Mouse (Mus musculus): Measurements from ENCODE around the gene Olfr76. TPM values are rescaled to one million over a fixed set of nuclear protein-coding genes. Genes with fewer than 3 reads are reported as not detected.
"Not testable (repeated sequence)": the region's sequence is repeated elsewhere in the genome, so short reads cannot be mapped to it uniquely, and the experiment has no call there.

The Olfr76 gene
- polyA plus RNA-seq (2015; fragmentation: Nextera tagmentation; extraction: Ambion mirVana): not detected in 2 replicates

GRCm38 (mm10) chr19:12123103-12123502 is at the start of gene Olfr76:
TSS of gene Olfr76 (minus strand) at chr19:12123203.
- no peak within 1 kb of the TSS for H3K9ac ChIP-seq
- H3K4me2 ChIP-seq: no peak within 1 kb of the TSS
- no peak within 1 kb of the TSS for H3K27ac ChIP-seq
- no peak within 1 kb of the TSS for H3K4me3 ChIP-seq
- H3K4me1 ChIP-seq: no peaks in the 10 kb centered on the region
- H3K9me3 ChIP-seq: no peaks in the 10 kb centered on the region
- 72% methylated on average over 3 of the region's 3 CpGs for WGBS
- ATAC-seq (ENCODE audit: borderline replicate concordance, extremely low read depth, low FRiP score, low TSS enrichment): no peak
- H3K36me3 ChIP-seq: no peaks in the 10 kb centered on the region
- H3K27me3 ChIP-seq: no peaks in the 10 kb centered on the region

- H3K4me2 ChIP-seq; H3K36me3 ChIP-seq; ATAC-seq (ENCODE audit: borderline replicate concordance, extremely low read depth, low FRiP score, low TSS enrichment); H3K27ac ChIP-seq; H3K4me3 ChIP-seq; H3K9me3 ChIP-seq; H3K4me1 ChIP-seq; H3K9ac ChIP-seq; H3K27me3 ChIP-seq: not testable (repeated sequence)
- 3% methylated on average over 1 of the region's 1 CpGs for WGBS
Observed at GRCm38 (mm10) chr19:12170062-12170599, 47.1 kb upstream of the Olfr76 start, which contains the start of gene Olfr1555-ps1. TSS of gene Olfr1555-ps1 (minus strand) at chr19:12170112.

- Histone ChIP-seq H3K9ac (no peak overlapping the region), H3K36me3 (no peaks in the 10 kb centered on the region), H3K27me3 (no peaks in the 10 kb centered on the region), H3K27ac (no peak overlapping the region), H3K4me2 (no peak overlapping the region), H3K4me3 (no peak overlapping the region), H3K4me1 (no peaks in the 10 kb centered on the region), H3K9me3 (no peaks in the 10 kb centered on the region)
- 81% methylated on average over 3 of the region's 3 CpGs for WGBS
- no peak for ATAC-seq (ENCODE audit: borderline replicate concordance, extremely low read depth, low FRiP score, low TSS enrichment)
Observed at GRCm38 (mm10) chr19:12145452-12145851, 22.4 kb upstream of the Olfr76 start.

- Histone ChIP-seq H3K9ac (no peak overlapping the region), H3K27ac (no peak overlapping the region), H3K4me3 (no peak overlapping the region), H3K27me3 (no peaks in the 10 kb centered on the region), H3K4me1 (no peaks in the 10 kb centered on the region), H3K9me3 (no peaks in the 10 kb centered on the region), H3K4me2 (no peak overlapping the region), H3K36me3 (no peaks in the 10 kb centered on the region)
- no peak for ATAC-seq (ENCODE audit: borderline replicate concordance, extremely low read depth, low FRiP score, low TSS enrichment)
- 52% methylated on average over 1 of the region's 1 CpGs for WGBS
Observed at GRCm38 (mm10) chr19:12143356-12143755, 20.4 kb upstream of the Olfr76 start.

GRCm38 (mm10) chr19:12134289-12134688 is 11.3 kb upstream of the Olfr76 start:
- no peak for ATAC-seq (ENCODE audit: borderline replicate concordance, extremely low read depth, low FRiP score, low TSS enrichment)
- Histone ChIP-seq H3K4me3 (no peak overlapping the region), H3K9ac (no peak overlapping the region), H3K4me2 (no peak overlapping the region), H3K27me3 (no peaks in the 10 kb centered on the region), H3K36me3 (no peaks in the 10 kb centered on the region), H3K27ac (no peak overlapping the region), H3K4me1 (no peaks in the 10 kb centered on the region), H3K9me3 (no peaks in the 10 kb centered on the region)
- 21% methylated on average over 2 of the region's 2 CpGs for WGBS

- no peak for ATAC-seq (ENCODE audit: borderline replicate concordance, extremely low read depth, low FRiP score, low TSS enrichment)
- WGBS: 80% methylated on average over 3 of the region's 3 CpGs
- H3K27ac ChIP-seq: no peak overlapping the region
Observed at GRCm38 (mm10) chr19:12116464-12116863, 6.5 kb downstream of the Olfr76 start.

GRCm38 (mm10) chr19:12115797-12116196 is 7.2 kb downstream of the Olfr76 start, which contains the start of gene Olfr1428:
TSS of gene Olfr1428 (minus strand) at chr19:12115897.
- no peak for ATAC-seq (ENCODE audit: borderline replicate concordance, extremely low read depth, low FRiP score, low TSS enrichment)
- Histone ChIP-seq H3K9me3 (no peaks in the 10 kb centered on the region), H3K27ac (no peak within 1 kb of the TSS), H3K4me2 (no peak within 1 kb of the TSS), H3K9ac (no peak within 1 kb of the TSS), H3K27me3 (no peaks in the 10 kb centered on the region), H3K36me3 (no peaks in the 10 kb centered on the region), H3K4me1 (no peaks in the 10 kb centered on the region), H3K4me3 (no peak within 1 kb of the TSS)
- WGBS: 63% methylated on average over 1 of the region's 1 CpGs

More at GRCm38 (mm10) chr19:12116464-12116863, 6.5 kb downstream of the Olfr76 start:
- Histone ChIP-seq H3K36me3 (no peaks in the 10 kb centered on the region), H3K9ac (no peak overlapping the region), H3K4me3 (no peak overlapping the region), H3K27me3 (no peaks in the 10 kb centered on the region), H3K4me1 (no peaks in the 10 kb centered on the region), H3K9me3 (no peaks in the 10 kb centered on the region), H3K4me2 (no peak overlapping the region)

GRCm38 (mm10) chr19:12113807-12114206 is 9.2 kb downstream of the Olfr76 start:
- ATAC-seq (ENCODE audit: borderline replicate concordance, extremely low read depth, low FRiP score, low TSS enrichment): no peak

GRCm38 (mm10) chr19:12104541-12104940 is 18.5 kb downstream of the Olfr76 start:
- Histone ChIP-seq H3K4me3 (no peak overlapping the region), H3K4me1 (no peaks in the 10 kb centered on the region), H3K9me3 (no peaks in the 10 kb centered on the region), H3K9ac (no peak overlapping the region), H3K27ac (no peak overlapping the region), H3K27me3 (no peaks in the 10 kb centered on the region), H3K4me2 (no peak overlapping the region), H3K36me3 (no peaks in the 10 kb centered on the region)
- WGBS: 63% methylated on average over 1 of the region's 1 CpGs
- ATAC-seq (ENCODE audit: borderline replicate concordance, extremely low read depth, low FRiP score, low TSS enrichment): no peak

More at GRCm38 (mm10) chr19:12113807-12114206, 9.2 kb downstream of the Olfr76 start:
- Histone ChIP-seq H3K9ac (no peak overlapping the region), H3K4me1 (no peaks in the 10 kb centered on the region), H3K4me2 (no peak overlapping the region), H3K4me3 (no peak overlapping the region), H3K27me3 (no peaks in the 10 kb centered on the region), H3K9me3 (no peaks in the 10 kb centered on the region), H3K36me3 (no peaks in the 10 kb centered on the region), H3K27ac (no peak overlapping the region)
- WGBS: 35% methylated on average over 1 of the region's 1 CpGs

GRCm38 (mm10) chr19:12103234-12103633 is 19.8 kb downstream of the Olfr76 start, which contains the start of gene Olfr1427:
TSS of gene Olfr1427 (minus strand) at chr19:12103334.
- 97% methylated on average over 2 of the region's 2 CpGs for WGBS
- H3K4me3 ChIP-seq: no peak within 1 kb of the TSS
- no peaks in the 10 kb centered on the region for H3K36me3 ChIP-seq
- no peaks in the 10 kb centered on the region for H3K9me3 ChIP-seq
- no peak for ATAC-seq (ENCODE audit: borderline replicate concordance, extremely low read depth, low FRiP score, low TSS enrichment)
- H3K9ac ChIP-seq: no peak within 1 kb of the TSS
- H3K27ac ChIP-seq: no peak within 1 kb of the TSS
- H3K27me3 ChIP-seq: no peaks in the 10 kb centered on the region
- no peak within 1 kb of the TSS for H3K4me2 ChIP-seq
- H3K4me1 ChIP-seq: no peaks in the 10 kb centered on the region

GRCm38 (mm10) chr19:12091913-12092312 is 31.1 kb downstream of the Olfr76 start, which contains the start of gene Olfr1426:
TSS of gene Olfr1426 (minus strand) at chr19:12092013.
- ATAC-seq (ENCODE audit: borderline replicate concordance, extremely low read depth, low FRiP score, low TSS enrichment): no peak
- H3K4me1 ChIP-seq: no peaks in the 10 kb centered on the region
- no peaks in the 10 kb centered on the region for H3K9me3 ChIP-seq
- H3K36me3 ChIP-seq: no peaks in the 10 kb centered on the region
- no peak within 1 kb of the TSS for H3K4me3 ChIP-seq
- WGBS: 74% methylated on average over 1 of the region's 1 CpGs
- no peak within 1 kb of the TSS for H3K4me2 ChIP-seq
- H3K27me3 ChIP-seq: no peaks in the 10 kb centered on the region
- H3K9ac ChIP-seq: no peak within 1 kb of the TSS
- H3K27ac ChIP-seq: no peak within 1 kb of the TSS

- H3K27ac ChIP-seq; ATAC-seq (ENCODE audit: borderline replicate concordance, extremely low read depth, low FRiP score, low TSS enrichment); H3K9ac ChIP-seq; H3K4me1 ChIP-seq; H3K4me3 ChIP-seq; H3K27me3 ChIP-seq; H3K36me3 ChIP-seq; H3K9me3 ChIP-seq; H3K4me2 ChIP-seq: not testable (repeated sequence)
- WGBS: 75% methylated on average over 4 of the region's 4 CpGs
Observed at GRCm38 (mm10) chr19:12077631-12078030, 45.4 kb downstream of the Olfr76 start, which contains the start of gene Olfr1425. TSS of gene Olfr1425 (minus strand) at chr19:12077731.

Measured in lung, embryonic 15.5 days (tissue).